Mouse (Mus musculus) adrenal gland, postnatal 25 days (tissue): ENCODE results near the gene Ly6g6f. TPM values are rescaled to one million over a fixed set of nuclear protein-coding genes. Genes with fewer than 3 reads are reported as not detected.
A peak's percentile ranks its signal among the peaks of the same experiment; 100 is the strongest.
"Not testable (repeated sequence)": the region's sequence is repeated elsewhere in the genome, so short reads cannot be mapped to it uniquely, and the experiment has no call there.

Source experiments
- DNase-seq: peaks from one replicate; pipeline ENCODE4 v3.0.0; 2021; ENCODE audit warnings: mixed read lengths
- long read RNA-seq: library from polyadenylated mRNA; stranded (forward); transcript quantifications from one replicate; pipeline ENCODE4 v2.0.0, GENCODE M21; 2021
- total RNA-seq: library from RNA; stranded (reverse); gene quantifications from 2 replicates; pipeline ENCODE4 v1.2.3, GENCODE M21; 2021

Ly6g6f gene
- total RNA-seq: not detected in 2 replicates
- long read RNA-seq: 0 reads

- DNase-seq: no peak
Measured at GRCm38 (mm10) chr17:35085208-35085865, at the start of gene Ly6g6f. Gene Ly6g6f, minus strand, starts transcription at chr17:35085610.

GRCm38 (mm10) chr17:35134801-35135590 lies 49.6 kb upstream of the Ly6g6f start, which contains the start of gene Bag6:
Gene Bag6, plus strand, starts transcription at chr17:35135178.
- DNase-seq: peak; percentile 93

GRCm38 (mm10) chr17:35133517-35133916 lies 48.1 kb upstream of the Ly6g6f start:
- DNase-seq: no peak

- no peak for DNase-seq
Measured at GRCm38 (mm10) chr17:35132174-35132560, 46.8 kb upstream of the Ly6g6f start.

GRCm38 (mm10) chr17:35131500-35132173 lies 46.2 kb upstream of the Ly6g6f start, which contains the start of gene Apom:
Gene Apom, minus strand, starts transcription at chr17:35132050.
- DNase-seq: no peak

GRCm38 (mm10) chr17:35131038-35131437 lies 45.6 kb upstream of the Ly6g6f start:
- DNase-seq: no peak

- no peak for DNase-seq
Measured at GRCm38 (mm10) chr17:35128996-35129395, 43.6 kb upstream of the Ly6g6f start.

GRCm38 (mm10) chr17:35127017-35127416 lies 41.6 kb upstream of the Ly6g6f start:
- no peak for DNase-seq

- peak; percentile 81 for DNase-seq
Measured at GRCm38 (mm10) chr17:35126206-35126611, 40.8 kb upstream of the Ly6g6f start, which contains the start of gene D17H6S53E. Gene D17H6S53E, plus strand, starts transcription at chr17:35126373.

- DNase-seq: no peak
Measured at GRCm38 (mm10) chr17:35125578-35125977, 40.2 kb upstream of the Ly6g6f start.

GRCm38 (mm10) chr17:35125081-35125480 lies 39.7 kb upstream of the Ly6g6f start:
- DNase-seq: no peak

- DNase-seq: not testable (repeated sequence)
Measured at GRCm38 (mm10) chr17:35124261-35124896, 39.0 kb upstream of the Ly6g6f start.

GRCm38 (mm10) chr17:35123287-35123686 lies 37.9 kb upstream of the Ly6g6f start:
- DNase-seq: not testable (repeated sequence)

GRCm38 (mm10) chr17:35121871-35122303 lies 36.5 kb upstream of the Ly6g6f start, which contains the start of gene Csnk2b:
Gene Csnk2b, minus strand, starts transcription at chr17:35122053.
- DNase-seq: peak; percentile 41

GRCm38 (mm10) chr17:35121143-35121799 lies 35.9 kb upstream of the Ly6g6f start, which contains the start of gene Gpank1:
Gene Gpank1, plus strand, starts transcription at chr17:35121455.
- DNase-seq: peak; percentile 97

GRCm38 (mm10) chr17:35120745-35121142 lies 35.3 kb upstream of the Ly6g6f start:
- DNase-seq: peak; percentile 59

- DNase-seq: peak; percentile 37
Measured at GRCm38 (mm10) chr17:35115046-35116019, 29.9 kb upstream of the Ly6g6f start, which contains the start of gene Ly6g5b. Gene Ly6g5b, minus strand, starts transcription at chr17:35115428.

- DNase-seq: no peak
Measured at GRCm38 (mm10) chr17:35111774-35112173, 26.4 kb upstream of the Ly6g6f start.

- DNase-seq: no peak
Measured at GRCm38 (mm10) chr17:35108097-35108496, 22.7 kb upstream of the Ly6g6f start, which contains the start of gene Ly6g5c. Gene Ly6g5c, plus strand, starts transcription at chr17:35108279.

- DNase-seq: no peak
Measured at GRCm38 (mm10) chr17:35106522-35106921, 21.1 kb upstream of the Ly6g6f start.
